Mouse (Mus musculus) heart, embryonic 15.5 days (tissue): ENCODE results near the gene Capn2. TPM values are rescaled to one million over a fixed set of nuclear protein-coding genes. Genes with fewer than 3 reads are reported as not detected.
A peak's percentile ranks its signal among the peaks of the same experiment; 100 is the strongest.

Experiments
- ATAC-seq: fragments of 200-750 bp; cut with Nextera tagmentation; replicated peaks from 2 replicates; pipeline ENCODE4 v1.8.0; 2017; ENCODE audit warnings: low read depth, moderate TSS enrichment; ENCODE audit not compliant: insufficient number of reproducible peaks, insufficient read depth, low FRiP score
- H3K27ac ChIP-seq: fragments of 300-500 bp; sonication (generic); 2 replicates; pipeline ENCODE4 v1.5.1; 2015; ENCODE audit warnings: mild to moderate bottlenecking, inconsistent platforms
- H3K27me3 ChIP-seq: fragments of 300-500 bp; sonication (generic); 2 replicates; pipeline ENCODE4 v1.6.1; 2015; ENCODE audit warnings: inconsistent platforms
- H3K36me3 ChIP-seq: fragments of 300-500 bp; sonication (generic); 2 replicates; pipeline ENCODE4 v1.6.1; 2015; ENCODE audit warnings: mild to moderate bottlenecking, inconsistent platforms
- H3K4me1 ChIP-seq: fragments of 300-500 bp; sonication (generic); replicated peaks from 2 replicates; pipeline ENCODE4 v1.6.1; 2015; ENCODE audit warnings: inconsistent platforms
- H3K4me2 ChIP-seq: fragments of 300-500 bp; sonication (generic); 2 replicates; pipeline ENCODE4 v1.6.1; 2015; ENCODE audit warnings: inconsistent platforms, mild to moderate bottlenecking, moderate library complexity
- H3K4me3 ChIP-seq: fragments of 300-500 bp; sonication (generic); 2 replicates; pipeline ENCODE4 v1.5.1; 2015; ENCODE audit warnings: mild to moderate bottlenecking, inconsistent platforms
- H3K9ac ChIP-seq: fragments of 300-500 bp; sonication (generic); 2 replicates; pipeline ENCODE4 v1.6.1; 2015; ENCODE audit warnings: mild to moderate bottlenecking, inconsistent platforms
- H3K9me3 ChIP-seq: fragments of 300-500 bp; sonication (generic); replicated peaks from 2 replicates; pipeline ENCODE4 v1.6.1; 2016; ENCODE audit warnings: inconsistent platforms
- WGBS: fragments of 180-500 bp; shearing (Covaris S2); methylation state at CpG from one replicate; pipeline ENCODE4 v1.1.7; 2015; ENCODE audit warnings: mixed read lengths; 5-methylcytosine and 5-hydroxymethylcytosine counted together
- polyA plus RNA-seq: library from polyadenylated mRNA; unstranded; fragments of >200 nt; fragmentation: Nextera tagmentation; extraction: Ambion mirVana; gene quantifications from 2 replicates; pipeline ENCODE4 v1.2.1, GENCODE M21; 2015

Gene Capn2
- polyA plus RNA-seq, 1 experiment from 2014 or later: 84.9 TPM

DNA sequence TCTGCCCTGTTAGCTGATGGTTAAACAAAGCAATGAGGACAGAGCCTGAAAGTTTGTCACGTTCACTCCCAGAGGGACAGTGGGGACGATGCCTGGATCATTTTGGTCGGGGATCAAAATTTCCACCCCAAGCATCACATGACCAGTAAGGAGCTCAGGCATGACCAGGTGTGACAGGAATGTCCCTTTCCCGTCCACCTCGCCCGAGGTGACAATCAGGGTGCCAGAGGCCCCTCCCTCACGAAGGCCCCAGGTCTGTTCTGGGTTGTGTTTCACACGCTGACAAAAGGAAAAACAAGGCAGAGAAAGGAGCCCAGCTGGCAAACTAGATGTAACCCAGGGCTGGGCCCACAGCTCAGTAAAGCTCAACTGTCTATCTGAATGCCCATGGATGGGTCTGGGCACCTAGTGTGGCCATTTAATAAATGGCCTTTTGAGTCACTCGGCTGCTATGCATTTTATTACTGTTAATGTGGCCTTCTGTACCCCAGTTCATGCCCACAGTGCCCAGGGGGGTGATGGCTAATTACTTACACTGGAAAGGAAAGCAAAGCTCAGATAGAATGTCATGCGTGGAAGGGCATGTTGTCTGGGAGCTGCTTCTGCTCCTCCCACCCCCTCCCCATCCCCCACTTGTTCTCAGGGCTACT lies 35.6 kb downstream of the Capn2 start:
- 81% methylated on average over 10 of the region's 10 CpGs for WGBS
- no peak for ATAC-seq
- Histone ChIP-seq H3K27ac (no peak overlapping the region), H3K4me2 (no peak overlapping the region), H3K27me3 (no peaks in the 10 kb centered on the region), H3K4me1 (no peaks in the 10 kb centered on the region), H3K9ac (no peak overlapping the region), H3K9me3 (no peaks in the 10 kb centered on the region), H3K36me3 (peaks cover 80% of the 10 kb centered on the region), H3K4me3 (no peak overlapping the region)

DNA sequence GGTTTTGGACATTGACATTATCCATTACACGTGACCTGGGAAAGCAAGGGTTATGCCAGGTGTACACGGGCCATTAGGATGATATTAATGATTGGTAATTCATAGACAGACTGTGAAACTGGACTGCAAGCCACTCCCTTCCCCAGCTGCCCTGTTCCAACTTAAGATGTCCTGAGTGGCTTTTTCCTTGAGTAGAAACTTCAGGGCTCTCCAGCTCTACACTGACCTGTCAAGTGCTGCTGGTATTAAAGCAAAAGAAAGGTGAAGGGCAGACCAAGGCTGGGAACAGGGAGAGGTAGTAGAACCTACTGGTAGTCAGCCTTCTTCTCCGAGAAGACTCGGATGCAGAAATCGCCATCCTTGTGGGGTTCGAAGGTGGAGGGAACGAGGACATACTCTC lies 36.3 kb downstream of the Capn2 start:
- WGBS: 90% methylated on average over 7 of the region's 7 CpGs
- Histone ChIP-seq H3K4me2 (no peak overlapping the region), H3K27ac (no peak overlapping the region), H3K9ac (no peak overlapping the region), H3K36me3 (peaks cover 80% of the 10 kb centered on the region), H3K4me3 (no peak overlapping the region), H3K9me3 (no peaks in the 10 kb centered on the region), H3K27me3 (no peaks in the 10 kb centered on the region), H3K4me1 (no peaks in the 10 kb centered on the region)
- no peak for ATAC-seq

DNA sequence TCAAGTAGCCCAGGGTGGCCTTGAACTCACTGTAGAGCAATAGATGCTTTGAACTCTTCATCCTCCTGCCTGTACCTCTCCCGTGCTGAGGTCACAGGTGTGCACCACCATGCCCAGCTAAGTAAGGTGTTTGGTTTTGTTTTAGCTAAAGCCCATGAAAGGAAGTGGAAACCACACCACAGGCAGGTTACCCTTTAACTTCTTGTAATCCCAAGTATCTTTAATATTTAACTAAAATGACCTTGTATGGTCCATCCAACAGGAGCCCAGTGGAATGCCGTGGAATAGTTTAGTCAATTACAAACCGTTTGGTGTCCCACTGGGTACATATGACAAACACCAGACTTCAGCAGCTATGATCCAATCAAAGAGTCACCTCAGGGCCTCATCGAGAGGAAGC lies 38.5 kb downstream of the Capn2 start:
- 78% methylated on average over 4 of the region's 4 CpGs for WGBS

DNA sequence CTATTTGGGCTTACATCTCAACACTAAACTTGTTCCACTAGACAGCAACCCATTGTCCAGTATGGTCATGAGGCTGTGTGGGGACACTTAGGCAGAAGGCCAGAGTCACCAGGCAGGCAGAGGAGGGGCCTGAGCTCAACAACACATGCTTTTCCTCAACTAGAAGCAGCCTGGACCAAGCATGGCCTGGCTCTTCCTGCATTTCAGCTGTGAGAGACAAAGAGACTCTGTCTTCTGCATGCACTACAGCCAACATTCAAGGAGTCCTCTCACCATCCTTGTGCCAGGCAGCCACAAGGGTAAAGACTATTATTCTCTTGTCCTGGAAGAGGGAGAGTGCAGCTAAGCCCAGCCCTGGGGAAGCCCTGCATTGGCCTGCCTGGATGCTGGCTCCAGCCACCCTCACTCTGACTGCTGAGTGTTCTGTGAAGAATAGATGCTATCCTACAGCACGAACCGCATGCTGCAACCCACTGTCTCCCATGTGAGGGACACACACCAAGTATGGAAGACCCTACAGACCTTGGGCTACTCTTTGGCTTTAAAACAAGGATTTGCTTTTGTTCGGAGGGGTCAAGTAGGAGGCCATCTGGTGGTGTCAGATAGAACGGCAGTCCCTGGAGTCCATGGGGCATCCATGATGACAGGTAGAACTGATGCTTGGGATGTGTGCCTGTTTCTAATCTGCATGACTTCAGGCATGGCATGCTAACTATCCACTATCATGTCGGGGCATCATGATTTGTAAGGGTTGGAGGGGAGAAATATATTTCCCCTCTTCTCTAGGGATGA lies 42.2 kb downstream of the Capn2 start:
- 79% methylated on average over 5 of the region's 5 CpGs for WGBS
- ATAC-seq: no peak
- H3K36me3 ChIP-seq: peaks cover 83% of the 10 kb centered on the region

More for the DNA sequence above, 38.5 kb downstream of the Capn2 start:
- no peaks in the 10 kb centered on the region for H3K4me1 ChIP-seq
- H3K4me2 ChIP-seq: no peak overlapping the region
- no peak overlapping the region for H3K27ac ChIP-seq
- H3K9ac ChIP-seq: no peak overlapping the region
- no peaks in the 10 kb centered on the region for H3K9me3 ChIP-seq
- H3K27me3 ChIP-seq: no peaks in the 10 kb centered on the region
- H3K36me3 ChIP-seq: peaks cover 81% of the 10 kb centered on the region
- H3K4me3 ChIP-seq: no peak overlapping the region
- ATAC-seq: no peak

DNA sequence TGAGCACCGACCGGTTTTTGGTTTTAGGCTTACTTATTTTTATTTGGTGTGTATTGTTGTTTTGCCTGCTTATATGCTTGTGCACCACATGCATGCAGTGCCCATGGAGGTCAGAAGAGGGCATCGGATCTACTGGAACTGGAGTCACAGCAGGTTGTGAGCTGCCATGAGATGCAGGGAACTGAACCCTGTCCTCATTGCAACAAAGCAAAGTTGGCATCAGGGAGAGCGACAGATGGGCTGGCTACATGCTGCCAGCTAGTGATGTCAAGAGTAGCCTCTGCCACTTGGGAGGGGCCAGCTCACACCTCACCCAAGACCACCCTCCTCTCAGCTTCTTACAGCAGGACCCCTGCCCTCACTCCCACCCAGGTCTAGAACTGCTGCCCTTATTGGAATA lies 51.4 kb downstream of the Capn2 start:
- peaks cover 15% of the 10 kb centered on the region for H3K4me1 ChIP-seq
- no peak overlapping the region for H3K27ac ChIP-seq
- no peaks in the 10 kb centered on the region for H3K27me3 ChIP-seq
- H3K4me3 ChIP-seq: no peak overlapping the region
- 87% methylated on average over 4 of the region's 4 CpGs for WGBS
- ATAC-seq: no peak
- peaks cover 38% of the 10 kb centered on the region for H3K36me3 ChIP-seq
- H3K9me3 ChIP-seq: no peaks in the 10 kb centered on the region
- no peak overlapping the region for H3K4me2 ChIP-seq
- no peak overlapping the region for H3K9ac ChIP-seq

More for the DNA sequence above, 42.2 kb downstream of the Capn2 start:
- Histone ChIP-seq H3K4me3 (no peak overlapping the region), H3K4me2 (no peak overlapping the region), H3K27ac (no peak overlapping the region), H3K9me3 (no peaks in the 10 kb centered on the region), H3K27me3 (no peaks in the 10 kb centered on the region), H3K9ac (no peak overlapping the region), H3K4me1 (no peaks in the 10 kb centered on the region)

DNA sequence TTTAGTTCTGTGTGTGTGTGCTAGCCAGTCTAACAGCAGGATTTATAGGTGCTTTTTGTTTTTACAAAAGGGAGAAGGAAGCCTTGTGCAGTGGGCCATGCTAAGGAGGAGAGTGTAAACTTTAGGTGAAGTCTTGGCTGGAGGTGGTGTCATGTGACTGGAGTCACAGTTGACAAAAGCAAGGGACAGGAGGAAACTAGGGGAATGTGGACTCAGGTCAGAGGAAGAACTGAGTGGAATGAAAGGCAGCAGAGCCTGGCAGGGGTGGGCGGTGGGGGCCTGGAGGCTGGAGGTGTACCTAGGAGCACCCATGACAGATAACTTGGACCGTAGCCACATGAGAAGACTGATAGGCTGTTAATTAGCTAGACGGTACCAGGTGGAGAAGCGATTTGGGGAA lies 52.1 kb downstream of the Capn2 start:
- Histone ChIP-seq H3K9ac (no peak overlapping the region), H3K4me3 (no peak overlapping the region), H3K27me3 (no peaks in the 10 kb centered on the region), H3K9me3 (no peaks in the 10 kb centered on the region), H3K27ac (no peak overlapping the region), H3K36me3 (peaks cover 34% of the 10 kb centered on the region), H3K4me2 (no peak overlapping the region), H3K4me1 (peaks cover 18% of the 10 kb centered on the region)
- WGBS: 43% methylated on average over 4 of the region's 4 CpGs
- no peak for ATAC-seq

DNA sequence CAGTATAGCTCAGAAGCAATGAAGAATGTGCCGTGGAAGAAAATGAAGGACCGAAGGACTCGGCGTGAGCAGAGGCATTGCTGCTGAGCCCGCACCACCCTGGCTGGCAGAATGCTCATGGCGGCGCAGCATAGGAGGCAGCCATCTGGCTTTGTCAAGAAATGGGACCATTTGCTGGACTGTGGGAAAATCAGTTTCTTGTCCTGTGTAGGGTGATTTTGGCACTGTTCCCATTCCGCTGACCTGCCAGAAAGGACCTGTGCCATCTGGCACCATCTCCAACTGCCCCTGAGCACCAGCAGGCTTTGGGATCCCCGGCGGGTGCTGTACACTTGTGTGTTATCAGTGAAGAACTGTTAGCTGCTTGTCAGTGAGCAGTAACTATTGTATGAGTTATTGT lies 55.6 kb downstream of the Capn2 start:
- ATAC-seq: no peak
- H3K9me3 ChIP-seq: no peaks in the 10 kb centered on the region
- 77% methylated on average over 10 of the region's 10 CpGs for WGBS

DNA sequence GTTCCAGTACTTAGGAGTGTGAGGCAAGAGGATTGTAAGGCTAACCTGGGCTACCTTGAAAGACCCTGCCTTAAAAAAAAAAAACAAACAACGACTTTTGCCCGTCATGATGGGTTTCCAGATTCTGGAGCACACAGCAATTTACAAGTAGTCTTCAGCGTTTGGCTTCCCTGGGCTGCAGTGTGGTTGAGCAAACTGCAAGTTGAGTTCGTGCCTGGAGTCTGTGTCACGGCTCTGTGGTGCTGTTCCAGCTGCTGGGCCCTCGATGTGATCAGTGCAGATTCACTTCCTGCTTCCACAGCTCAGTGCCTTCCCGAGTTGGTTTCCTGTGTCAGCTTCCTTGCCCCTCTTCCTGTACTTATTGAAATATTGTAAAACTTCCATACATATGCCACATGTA lies 56.1 kb downstream of the Capn2 start:
- no peak overlapping the region for H3K4me3 ChIP-seq
- H3K36me3 ChIP-seq: peaks cover 30% of the 10 kb centered on the region
- no peak overlapping the region for H3K9ac ChIP-seq
- H3K4me2 ChIP-seq: no peak overlapping the region
- peak overlapping the region; percentile 63 for H3K27ac ChIP-seq
- H3K27me3 ChIP-seq: no peaks in the 10 kb centered on the region
- 40% methylated on average over 7 of the region's 7 CpGs for WGBS
- ATAC-seq: no peak
- H3K9me3 ChIP-seq: no peaks in the 10 kb centered on the region
- H3K4me1 ChIP-seq: peaks cover 20% of the 10 kb centered on the region

More for the DNA sequence above, 55.6 kb downstream of the Capn2 start:
- peak overlapping the region; percentile 63; the same call in 1 of the 2 replicates for H3K27ac ChIP-seq
- H3K27me3 ChIP-seq: no peaks in the 10 kb centered on the region
- H3K9ac ChIP-seq: no peak overlapping the region
- H3K4me1 ChIP-seq: peaks cover 20% of the 10 kb centered on the region
- no peak overlapping the region for H3K4me3 ChIP-seq
- H3K4me2 ChIP-seq: no peak overlapping the region
- peaks cover 27% of the 10 kb centered on the region for H3K36me3 ChIP-seq

DNA sequence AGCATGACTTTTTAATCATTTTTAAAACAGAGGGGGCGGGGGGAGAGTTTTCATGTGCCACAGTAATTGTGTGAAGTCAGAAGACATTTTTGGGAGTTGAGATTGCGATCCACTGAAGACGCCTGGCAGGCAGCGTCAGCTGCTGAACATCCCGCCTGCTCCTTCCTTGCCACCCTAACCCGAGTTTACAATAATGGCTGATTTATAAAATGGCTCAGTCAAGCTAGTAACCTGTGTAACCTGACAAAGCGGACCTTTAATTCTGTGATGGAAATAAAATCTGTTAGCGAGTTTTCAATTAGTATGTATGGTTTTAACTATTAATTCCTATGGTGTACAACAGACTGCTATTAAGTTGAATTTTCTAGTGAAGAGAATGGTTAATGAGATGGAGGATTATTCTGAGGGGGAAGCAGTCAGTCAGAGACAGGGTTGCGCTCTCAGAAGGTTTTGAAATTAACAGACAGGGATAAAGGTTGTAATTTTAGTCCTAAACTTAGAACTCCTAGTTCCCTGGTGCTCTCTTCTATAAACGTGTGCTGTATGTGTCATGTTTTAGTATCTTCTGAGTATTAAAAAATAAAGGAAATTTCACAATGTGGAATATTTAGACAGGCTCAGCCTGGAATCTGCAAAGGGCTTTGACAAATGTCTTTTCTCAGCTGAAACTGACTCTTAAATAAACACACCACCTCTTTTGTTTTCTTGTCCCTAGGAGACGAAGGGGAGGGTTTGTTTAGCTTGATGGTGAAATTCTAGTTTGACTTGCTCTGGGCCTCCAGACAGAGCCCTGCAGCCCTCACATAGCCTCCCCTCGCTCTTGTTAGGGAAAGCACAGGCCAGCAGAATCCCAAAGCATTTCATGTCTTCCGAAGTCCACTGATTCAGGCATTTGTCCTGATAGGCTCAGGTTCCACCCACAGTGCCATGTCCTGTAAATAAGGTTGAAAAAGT lies 56.8 kb downstream of the Capn2 start:
- no peak overlapping the region for H3K9ac ChIP-seq
- no peak for ATAC-seq
- WGBS: 75% methylated on average over 13 of the region's 13 CpGs
- no peak overlapping the region for H3K4me3 ChIP-seq
- peak overlapping the region; percentile 63 for H3K27ac ChIP-seq
- H3K4me2 ChIP-seq: no peak overlapping the region
- H3K9me3 ChIP-seq: no peaks in the 10 kb centered on the region
- H3K36me3 ChIP-seq: peaks cover 36% of the 10 kb centered on the region
- H3K27me3 ChIP-seq: no peaks in the 10 kb centered on the region
- peaks cover 19% of the 10 kb centered on the region for H3K4me1 ChIP-seq

DNA sequence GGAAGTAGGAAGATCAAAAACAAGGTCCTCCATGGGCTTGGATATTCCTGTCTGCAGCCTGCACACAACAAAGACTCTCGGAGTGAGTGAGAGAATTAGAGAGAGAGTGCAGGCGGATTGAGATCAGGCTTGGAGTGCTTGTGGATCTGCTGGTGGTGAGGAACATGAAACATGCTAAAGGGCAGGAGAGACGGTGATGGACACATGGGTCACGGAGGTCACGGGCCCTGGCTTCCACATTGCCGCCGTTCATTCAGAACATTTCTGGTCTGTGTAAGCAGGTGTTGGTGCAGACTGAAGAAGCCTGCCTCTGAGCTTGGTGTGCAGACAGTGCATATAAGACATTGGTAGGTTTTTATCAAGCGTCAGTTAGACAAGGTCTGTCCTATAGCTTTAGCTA lies 58.0 kb downstream of the Capn2 start:
- H3K9me3 ChIP-seq: no peaks in the 10 kb centered on the region
- H3K4me2 ChIP-seq: no peak overlapping the region
- no peak overlapping the region for H3K9ac ChIP-seq
- peaks cover 37% of the 10 kb centered on the region for H3K36me3 ChIP-seq
- no peak overlapping the region for H3K4me3 ChIP-seq
- ATAC-seq: no peak
- 76% methylated on average over 8 of the region's 8 CpGs for WGBS
- H3K4me1 ChIP-seq: peaks cover 17% of the 10 kb centered on the region
- no peaks in the 10 kb centered on the region for H3K27me3 ChIP-seq
- H3K27ac ChIP-seq: no peak overlapping the region

DNA sequence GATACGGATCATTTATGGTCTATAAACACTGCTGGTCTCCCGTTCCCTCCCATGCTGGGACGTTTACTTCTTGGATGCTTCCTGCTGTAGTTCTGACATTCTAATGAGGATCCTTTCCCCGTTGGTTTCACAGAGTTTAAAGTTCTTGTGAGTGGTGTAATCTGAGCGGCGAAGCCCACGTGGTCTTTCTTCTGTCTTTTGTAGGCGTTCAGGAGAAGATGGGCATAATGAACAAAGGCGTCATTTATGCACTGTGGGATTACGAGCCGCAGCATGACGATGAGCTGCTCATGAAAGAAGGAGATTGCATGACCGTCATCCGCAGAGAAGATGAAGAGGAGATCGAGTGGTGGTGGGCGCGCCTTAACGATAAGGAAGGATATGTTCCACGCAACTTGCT lies 58.9 kb downstream of the Capn2 start:
- H3K4me3 ChIP-seq: no peak overlapping the region
- no peak overlapping the region for H3K9ac ChIP-seq
- ATAC-seq: no peak
- peaks cover 21% of the 10 kb centered on the region for H3K4me1 ChIP-seq
- peaks cover 37% of the 10 kb centered on the region for H3K36me3 ChIP-seq
- no peaks in the 10 kb centered on the region for H3K27me3 ChIP-seq
- no peaks in the 10 kb centered on the region for H3K9me3 ChIP-seq
- H3K27ac ChIP-seq: no peak overlapping the region
- no peak overlapping the region for H3K4me2 ChIP-seq
- WGBS: 85% methylated on average over 19 of the region's 19 CpGs
